Mouse (Mus musculus): ENCODE data around the gene Ipo4. TPM values are rescaled to one million over a fixed set of nuclear protein-coding genes. Genes with fewer than 3 reads are reported as not detected.

Ipo4 gene
- total and polyA plus RNA-seq, 3 experiments: 46.2 to 132 TPM; not detected in 1

DNA sequence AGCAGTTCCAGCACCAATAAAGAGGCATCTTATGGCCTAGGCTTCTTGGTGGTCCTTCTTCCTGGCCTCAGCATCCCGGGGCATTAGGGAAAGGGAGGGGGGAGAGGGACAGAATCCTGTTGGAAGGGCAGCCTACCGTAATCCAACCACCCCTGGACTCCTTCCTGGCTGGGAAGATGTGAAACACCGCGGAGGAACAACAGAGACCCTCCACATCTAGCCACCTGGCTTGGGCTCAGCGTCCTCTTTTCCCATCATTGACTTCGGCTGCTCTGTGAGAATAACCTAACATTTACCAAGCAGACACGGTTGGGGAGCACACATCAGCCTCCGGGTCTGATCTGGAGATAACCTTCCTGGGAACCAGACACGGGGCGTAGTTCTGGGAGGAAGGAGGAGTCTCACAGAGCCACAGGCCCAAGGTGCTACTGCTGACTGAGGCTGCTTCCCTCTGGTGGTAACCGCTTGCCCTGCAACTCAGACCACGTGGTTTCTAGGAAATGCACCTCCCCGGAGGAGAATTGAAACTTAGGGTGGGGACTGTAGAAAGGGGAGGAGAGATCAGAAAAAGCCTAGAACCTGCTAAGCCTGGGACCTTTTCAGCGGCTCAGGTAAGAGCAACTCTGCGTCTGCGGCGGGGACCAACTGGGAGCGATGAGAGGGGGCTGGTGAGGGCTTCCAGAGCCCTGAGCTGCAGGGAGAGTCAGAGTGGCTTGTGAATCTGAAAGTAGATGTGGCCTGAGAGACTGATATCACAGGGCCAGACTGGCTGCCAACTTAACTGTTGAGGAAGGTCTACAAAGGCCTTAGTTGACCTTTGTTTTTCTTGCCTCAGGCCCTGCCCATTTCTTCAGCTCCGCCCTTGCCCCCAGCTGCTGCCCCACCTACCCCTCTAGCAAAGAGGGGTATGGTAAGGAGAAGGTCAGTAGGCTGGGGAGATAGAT, 31.9 kb downstream of the Ipo4 start (continued):
- TF ChIP-seq RAD21 (IDR thresholded peaks at IDR 0.05; ENCODE audit: low read depth, low read length) (peak; percentile 54), ELF1 (IDR thresholded peaks at IDR 0.05; ENCODE audit: low read depth, low read length) (peak; percentile 82), TAL1 (IDR thresholded peaks at IDR 0.05; ENCODE audit: low read length) (no peak), ZMIZ1 (IDR thresholded peaks at IDR 0.05; ENCODE audit: low read depth, low read length) (peak; percentile 74; the same call in 1 of the 2 replicates), ZC3H11A (IDR thresholded peaks at IDR 0.05; ENCODE audit: low read depth, low read length) (0 out of 2 replicates have a peak, but pooled peaks have one; percentile 31)

DNA sequence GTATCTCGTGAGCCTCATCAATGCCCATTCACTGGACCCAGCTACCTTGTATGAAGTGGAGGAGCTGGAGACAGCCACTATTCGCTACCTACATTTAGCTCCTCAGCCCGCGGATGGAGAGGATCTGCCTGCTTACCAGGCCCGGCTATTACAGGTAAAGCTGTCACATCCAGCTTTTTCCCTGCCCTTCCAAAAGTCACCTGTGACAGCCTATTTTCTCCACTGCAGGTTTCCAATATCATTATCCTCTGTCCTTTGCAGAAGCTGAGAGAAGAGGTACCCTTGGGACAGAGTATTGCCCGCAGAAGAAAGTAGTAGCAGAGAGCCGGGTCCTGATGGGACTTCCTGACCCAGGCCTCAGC, 32.5 kb downstream of the Ipo4 start, which contains the start of gene Irf9:
Gene Irf9, plus strand, starts transcription at position 301 of the 362 bp plus-strand sequence.
- Histone ChIP-seq H3K4me3 (ENCODE audit: control insufficient read depth in 1 of 2, insufficient read depth in 1 of 2, low read depth in 2 of 2, low read length in 2 of 2) (peak within 1 kb of the TSS; percentile 54 to 84), H3K9ac (ENCODE audit: control insufficient read depth, low read depth, low read length, poor library complexity, severe bottlenecking) (peak within 1 kb of the TSS; percentile 65), H3K36me3 (ENCODE audit: control insufficient read depth in 1 of 2, insufficient read depth in 2 of 2, low read length in 2 of 2) (peaks cover 0 to 12% of the 10 kb centered on the region in 2 experiments; a peak in 3 of 4 replicates), H3K79me2 (ENCODE audit: control insufficient read depth, insufficient read depth, low read length, poor library complexity) (no peaks in the 10 kb centered on the region), H3K4me1 (ENCODE audit: control insufficient read depth in 1 of 2, insufficient read depth in 2 of 2, low read length in 2 of 2) (peaks cover 3 to 7% of the 10 kb centered on the region in 2 experiments; a peak in 2 of 4 replicates), H3K27ac (ENCODE audit: control insufficient read depth, low read depth, low read length) (peak within 1 kb of the TSS; percentile 73), H3K27me3 (ENCODE audit: control insufficient read depth in 1 of 2, insufficient read depth in 2 of 2, low read length in 2 of 2) (no peaks in the 10 kb centered on the region), H3K9me3 (replicated peaks; ENCODE audit: insufficient read depth, low read length) (no peaks in the 10 kb centered on the region)
- DNase-seq (ENCODE audit: low read depth, low spot score): no peak
- no peak for TF ChIP-seq E2F4 (IDR thresholded peaks at IDR 0.05; ENCODE audit: borderline replicate concordance, low read depth, low read length)
- no peak for TF ChIP-seq ZKSCAN1 (IDR thresholded peaks at IDR 0.05; ENCODE audit: low read depth, low read length)
- no peak for TF ChIP-seq ZMIZ1 (IDR thresholded peaks at IDR 0.05; ENCODE audit: low read depth, low read length)
- no peak for TF ChIP-seq TCF12 (IDR thresholded peaks at IDR 0.05; ENCODE audit: low read depth, low read length)
- no peak for TF ChIP-seq MAFK (IDR thresholded peaks at IDR 0.05; ENCODE audit: borderline replicate concordance, low read depth, low read length)
- no peak for TF ChIP-seq POLR2AphosphoS5 (IDR thresholded peaks at IDR 0.05; ENCODE audit: borderline replicate concordance, low read depth, low read length)
- TF ChIP-seq TAL1 (IDR thresholded peaks at IDR 0.05; ENCODE audit: low read length): no peak
- TF ChIP-seq ELF1 (IDR thresholded peaks at IDR 0.05; ENCODE audit: low read depth, low read length): no peak
- TF ChIP-seq POLR2A (IDR thresholded peaks at IDR 0.05; ENCODE audit: control insufficient read depth in 1 of 2, insufficient read depth in 1 of 2, low read depth in 1 of 2, low read length in 2 of 2, poor library complexity in 1 of 2): no peak
- TF ChIP-seq JUND (IDR thresholded peaks at IDR 0.05; ENCODE audit: low read depth, low read length): no peak

DNA sequence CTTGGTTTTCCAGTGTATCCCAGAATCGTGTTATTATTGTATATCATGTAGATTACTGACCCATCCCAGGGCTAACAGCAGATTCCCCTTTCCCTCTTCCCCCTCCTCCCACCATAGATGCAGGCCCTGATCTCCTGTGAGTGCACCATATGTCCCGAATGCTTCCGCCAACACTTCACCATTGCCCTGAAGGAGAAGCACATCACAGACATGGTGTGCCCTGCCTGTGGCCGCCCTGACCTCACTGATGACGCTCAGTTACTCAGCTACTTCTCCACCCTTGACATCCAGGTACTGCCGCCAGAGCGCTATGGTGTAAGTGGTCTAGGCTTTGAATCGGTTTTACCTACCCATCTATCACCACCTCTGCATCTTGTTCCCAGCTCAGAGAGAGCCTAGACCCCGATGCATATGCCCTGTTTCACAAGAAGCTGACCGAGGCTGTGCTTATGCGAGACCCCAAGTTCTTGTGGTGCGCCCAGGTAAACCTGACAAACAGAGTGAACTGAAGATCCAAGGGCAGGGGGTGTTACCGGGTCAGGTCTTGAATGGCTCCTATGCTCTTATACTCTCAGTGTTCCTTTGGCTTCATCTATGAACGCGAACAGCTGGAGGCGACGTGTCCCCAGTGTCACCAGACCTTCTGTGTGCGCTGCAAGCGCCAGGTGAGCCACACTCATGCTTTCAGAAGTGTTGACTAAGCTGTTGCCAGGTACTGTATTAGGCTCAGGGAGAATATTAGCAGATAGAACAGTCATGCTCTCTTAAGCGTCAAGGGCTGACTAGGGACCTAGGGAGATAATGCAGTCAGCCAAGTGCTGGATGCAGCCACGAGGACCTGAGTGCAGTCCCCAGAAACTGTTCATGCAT, 37.0 kb downstream of the Ipo4 start:
- Histone ChIP-seq H3K36me3 (ENCODE audit: control insufficient read depth in 1 of 2, insufficient read depth in 2 of 2, low read length in 2 of 2) (peaks cover 3 to 5% of the 10 kb centered on the region in 2 experiments; a peak in 3 of 4 replicates), H3K9ac (ENCODE audit: control insufficient read depth, low read depth, low read length, poor library complexity, severe bottlenecking) (no peak overlapping the region), H3K4me3 (ENCODE audit: control insufficient read depth in 1 of 2, insufficient read depth in 1 of 2, low read depth in 2 of 2, low read length in 2 of 2) (no peak overlapping the region), H3K79me2 (ENCODE audit: control insufficient read depth, insufficient read depth, low read length, poor library complexity) (peaks cover 1% of the 10 kb centered on the region), H3K4me1 (ENCODE audit: control insufficient read depth in 1 of 2, insufficient read depth in 2 of 2, low read length in 2 of 2) (peaks cover 0 to 4% of the 10 kb centered on the region in 2 experiments; a peak in 1 of 4 replicates), H3K27me3 (ENCODE audit: control insufficient read depth in 1 of 2, insufficient read depth in 2 of 2, low read length in 2 of 2) (no peaks in the 10 kb centered on the region), H3K27ac (ENCODE audit: control insufficient read depth, low read depth, low read length) (no peak overlapping the region), H3K9me3 (replicated peaks; ENCODE audit: insufficient read depth, low read length) (no peaks in the 10 kb centered on the region)
- no peak for DNase-seq (ENCODE audit: low read depth, low spot score)
- TF ChIP-seq TCF12 (IDR thresholded peaks at IDR 0.05; ENCODE audit: low read depth, low read length) (no peak), MAZ (IDR thresholded peaks at IDR 0.05; ENCODE audit: low read depth, low read length) (no peak), BHLHE40 (IDR thresholded peaks at IDR 0.05; ENCODE audit: borderline replicate concordance, low read depth, low read length) (no peak), TAL1 (IDR thresholded peaks at IDR 0.05; ENCODE audit: low read length) (no peak), EP300 (IDR thresholded peaks at IDR 0.05; ENCODE audit: low read depth in 1 of 2, low read length in 2 of 2) (no peak), NRF1 (IDR thresholded peaks at IDR 0.05; ENCODE audit: insufficient read depth, low read depth, low read length, poor library complexity, severe bottlenecking) (no peak), RAD21 (IDR thresholded peaks at IDR 0.05; ENCODE audit: low read depth, low read length) (no peak), E2F4 (IDR thresholded peaks at IDR 0.05; ENCODE audit: borderline replicate concordance, low read depth, low read length) (no peak), ZC3H11A (IDR thresholded peaks at IDR 0.05; ENCODE audit: low read depth, low read length) (no peak), CHD2 (IDR thresholded peaks at IDR 0.05; ENCODE audit: low read length) (no peak), ZMIZ1 (IDR thresholded peaks at IDR 0.05; ENCODE audit: low read depth, low read length) (no peak), CHD1 (IDR thresholded peaks at IDR 0.05; ENCODE audit: low read depth, low read length) (no peak), GATA1 (IDR thresholded peaks at IDR 0.05; ENCODE audit: low read depth, low read length) (no peak), SMC3 (IDR thresholded peaks at IDR 0.05; ENCODE audit: low read depth, low read length) (no peak), MAFK (IDR thresholded peaks at IDR 0.05; ENCODE audit: borderline replicate concordance, low read depth, low read length) (no peak)
